Mouse (Mus musculus) intestine, embryonic 16.5 days (tissue): ENCODE results near the gene Nmt1. TPM values are rescaled to one million over a fixed set of nuclear protein-coding genes. Genes with fewer than 3 reads are reported as not detected.

Experiments
- ATAC-seq: fragments of 200-750 bp; cut with Nextera tagmentation; 2 replicates; pipeline ENCODE4 v1.8.0; 2017; ENCODE audit warnings: moderate TSS enrichment, moderate library complexity
- H3K27ac ChIP-seq: fragments of 300-500 bp; sonication (generic); 2 replicates; pipeline ENCODE4 v1.5.1; 2014; ENCODE audit warnings: mild to moderate bottlenecking, low read length
- H3K27me3 ChIP-seq: fragments of 300-500 bp; sonication (generic); replicated peaks from 2 replicates; pipeline ENCODE4 v1.6.1; 2014; ENCODE audit warnings: low read length, control low read depth, mixed read lengths; ENCODE audit not compliant: control insufficient read depth, insufficient read depth
- H3K36me3 ChIP-seq: fragments of 300-500 bp; sonication (generic); 2 replicates; pipeline ENCODE4 v1.6.1; 2014; ENCODE audit warnings: low read length, control low read depth; ENCODE audit not compliant: control insufficient read depth, insufficient read depth
- H3K4me1 ChIP-seq: fragments of 300-500 bp; sonication (generic); 2 replicates; pipeline ENCODE4 v1.6.1; 2014; ENCODE audit warnings: low read length, control low read depth, mixed read lengths; ENCODE audit not compliant: control insufficient read depth, insufficient read depth
- H3K4me2 ChIP-seq: fragments of 300-500 bp; sonication (generic); 2 replicates; pipeline ENCODE4 v1.6.1; 2014; ENCODE audit warnings: low read depth, low read length, control low read depth
- H3K4me3 ChIP-seq: fragments of 300-500 bp; sonication (generic); 2 replicates; pipeline ENCODE4 v1.5.1; 2014; ENCODE audit warnings: mild to moderate bottlenecking, low read length
- H3K9ac ChIP-seq: fragments of 300-500 bp; sonication (generic); 2 replicates; pipeline ENCODE4 v1.6.1; 2014; ENCODE audit warnings: low read depth, low read length
- H3K9me3 ChIP-seq: fragments of 300-500 bp; sonication (generic); 2 replicates; pipeline ENCODE4 v1.6.1; 2016; ENCODE audit warnings: low read length, control low read depth; ENCODE audit not compliant: control insufficient read depth
- WGBS: fragments of 180-500 bp; shearing (Covaris S2); extraction: QIAGEN DNeasy Blood & Tissue Kit; methylation state at CpG from one replicate; pipeline ENCODE4 v1.1.7; 2014; 5-methylcytosine and 5-hydroxymethylcytosine counted together
- polyA plus RNA-seq: library from polyadenylated mRNA; unstranded; fragments of >200 nt; fragmentation: Nextera tagmentation; extraction: Ambion mirVana; gene quantifications from 2 replicates; pipeline ENCODE4 v1.2.1, GENCODE M21; 2015

Gene Nmt1
- polyA plus RNA-seq, 1 experiment from 2014 or later, result 59.6 TPM

DNA sequence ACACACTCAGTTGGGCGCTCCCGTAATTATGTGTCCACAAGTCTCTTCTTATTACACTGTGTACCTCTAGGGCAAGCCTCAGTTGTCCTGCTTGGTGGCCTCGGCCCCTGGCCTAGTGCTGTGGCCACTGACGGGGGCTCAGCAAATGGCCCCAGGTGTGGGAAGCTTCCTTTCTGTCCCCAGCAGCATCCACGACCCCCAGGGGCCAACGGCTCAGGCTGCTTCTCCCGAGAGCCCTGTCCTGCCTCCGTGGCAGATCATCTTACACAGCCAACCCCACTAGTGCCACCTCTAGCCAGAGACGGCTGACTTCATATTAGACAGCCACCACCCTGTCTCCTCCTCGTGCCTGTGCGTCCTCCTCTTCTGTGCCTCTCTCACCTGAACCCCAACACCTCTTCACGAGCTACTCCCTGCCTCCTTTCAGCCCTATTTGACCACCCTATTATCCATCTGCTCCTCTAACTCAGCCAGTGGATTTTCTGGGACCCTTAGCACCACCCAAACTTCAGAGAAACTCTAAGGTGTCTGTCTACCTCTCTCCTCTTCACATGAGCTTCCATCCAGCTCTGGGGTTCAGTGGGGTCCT lies 71.5 kb downstream of the Nmt1 start:
- H3K4me1 ChIP-seq, result peaks cover 45% of the 10 kb centered on the region
- H3K36me3 ChIP-seq, result no peaks in the 10 kb centered on the region
- no peaks in the 10 kb centered on the region for H3K9me3 ChIP-seq
- no peak overlapping the region for H3K4me3 ChIP-seq
- no peak overlapping the region for H3K9ac ChIP-seq
- no peak overlapping the region for H3K4me2 ChIP-seq
- WGBS, result 71% methylated on average over 12 of the region's 12 CpGs
- H3K27ac ChIP-seq, result no peak overlapping the region
- H3K27me3 ChIP-seq, result peaks cover 10% of the 10 kb centered on the region
- ATAC-seq, result no peak

DNA sequence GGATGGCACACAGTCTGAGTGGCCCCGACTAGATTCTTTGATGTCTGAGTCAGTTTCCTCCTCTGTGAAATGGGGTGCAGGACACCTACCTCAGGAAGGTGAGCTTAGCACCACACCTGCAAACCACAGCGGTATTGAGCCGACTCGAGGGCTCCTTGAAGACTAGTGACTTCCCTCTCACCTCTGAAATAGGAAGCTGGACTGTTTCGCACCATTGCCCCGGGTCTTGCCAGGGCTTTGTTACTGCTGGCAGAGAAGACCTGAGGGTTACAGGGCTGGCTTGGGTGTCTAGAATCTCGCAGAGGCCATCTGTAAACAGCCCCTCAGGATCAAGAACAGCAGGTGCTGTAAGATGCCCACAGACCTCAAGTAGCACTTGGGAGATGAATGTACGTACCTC lies 72.4 kb downstream of the Nmt1 start:
- Histone ChIP-seq H3K9ac (no peak overlapping the region), H3K36me3 (no peaks in the 10 kb centered on the region), H3K9me3 (no peaks in the 10 kb centered on the region), H3K4me2 (no peak overlapping the region), H3K27ac (no peak overlapping the region), H3K27me3 (peaks cover 10% of the 10 kb centered on the region), H3K4me3 (no peak overlapping the region), H3K4me1 (peaks cover 46% of the 10 kb centered on the region)
- 73% methylated on average over 8 of the region's 8 CpGs for WGBS
- no peak for ATAC-seq

- peak within 1 kb of the TSS; percentile 65 for H3K4me3 ChIP-seq
- H3K27ac ChIP-seq, result peak within 1 kb of the TSS; percentile 42; the same call in 1 of the 2 replicates
- no peaks in the 10 kb centered on the region for H3K9me3 ChIP-seq
- H3K9ac ChIP-seq, result peak within 1 kb of the TSS; percentile 77
- peak; percentile 39 for ATAC-seq
- WGBS, result under 1% methylated on average over 34 of the region's 34 CpGs
- no peaks in the 10 kb centered on the region for H3K36me3 ChIP-seq
- H3K4me1 ChIP-seq, result peaks cover 46% of the 10 kb centered on the region
- peak within 1 kb of the TSS; percentile 96 for H3K4me2 ChIP-seq
- peaks cover 10% of the 10 kb centered on the region for H3K27me3 ChIP-seq
These were observed 73.5 kb downstream of the Nmt1 start, which contains the start of the genes Plcd3 and Acbd4 for GRCm38 (mm10) chr11:103101481-103101865. TSS of gene Plcd3 (minus strand) at chr11:103101658. TSS of gene Acbd4 (plus strand) at chr11:103101682.

- peak overlapping the region; percentile 77 for H3K9ac ChIP-seq
- H3K9me3 ChIP-seq, result no peaks in the 10 kb centered on the region
- peak overlapping the region; percentile 65 for H3K4me3 ChIP-seq
- H3K27me3 ChIP-seq, result peaks cover 10% of the 10 kb centered on the region
- no peaks in the 10 kb centered on the region for H3K36me3 ChIP-seq
- peaks cover 43% of the 10 kb centered on the region for H3K4me1 ChIP-seq
- H3K4me2 ChIP-seq, result peak overlapping the region; percentile 96
- peak overlapping the region; percentile 42; the same call in 1 of the 2 replicates for H3K27ac ChIP-seq
- peak; percentile 7; the same call in 1 of the 2 replicates for ATAC-seq
- WGBS, result 2% methylated on average over 30 of the region's 30 CpGs
These were observed 74.0 kb downstream of the Nmt1 start for GRCm38 (mm10) chr11:103101866-103102501.

- Histone ChIP-seq H3K27ac (no peak overlapping the region), H3K27me3 (peaks cover 10% of the 10 kb centered on the region)
- ATAC-seq, result peak; percentile 93
These were observed 74.8 kb downstream of the Nmt1 start for GRCm38 (mm10) chr11:103102725-103103349.

GRCm38 (mm10) chr11:103103621-103104020 lies 75.6 kb downstream of the Nmt1 start:
- Histone ChIP-seq H3K4me3 (peak overlapping the region; percentile 65), H3K36me3 (no peaks in the 10 kb centered on the region), H3K27me3 (peaks cover 10% of the 10 kb centered on the region), H3K27ac (no peak overlapping the region), H3K4me1 (peaks cover 31% of the 10 kb centered on the region), H3K9ac (peak overlapping the region; percentile 69), H3K9me3 (no peaks in the 10 kb centered on the region), H3K4me2 (peak overlapping the region; percentile 96)
- no peak for ATAC-seq
- 54% methylated on average over 8 of the region's 8 CpGs for WGBS

More at GRCm38 (mm10) chr11:103102725-103103349, 74.8 kb downstream of the Nmt1 start:
- WGBS, result under 1% methylated on average over 35 of the region's 35 CpGs
- H3K9ac ChIP-seq, result peak overlapping the region; percentile 77
- H3K4me2 ChIP-seq, result peak overlapping the region; percentile 96
- H3K9me3 ChIP-seq, result no peaks in the 10 kb centered on the region
- H3K36me3 ChIP-seq, result no peaks in the 10 kb centered on the region
- H3K4me3 ChIP-seq, result peak overlapping the region; percentile 65
- H3K4me1 ChIP-seq, result peaks cover 34% of the 10 kb centered on the region

DNA sequence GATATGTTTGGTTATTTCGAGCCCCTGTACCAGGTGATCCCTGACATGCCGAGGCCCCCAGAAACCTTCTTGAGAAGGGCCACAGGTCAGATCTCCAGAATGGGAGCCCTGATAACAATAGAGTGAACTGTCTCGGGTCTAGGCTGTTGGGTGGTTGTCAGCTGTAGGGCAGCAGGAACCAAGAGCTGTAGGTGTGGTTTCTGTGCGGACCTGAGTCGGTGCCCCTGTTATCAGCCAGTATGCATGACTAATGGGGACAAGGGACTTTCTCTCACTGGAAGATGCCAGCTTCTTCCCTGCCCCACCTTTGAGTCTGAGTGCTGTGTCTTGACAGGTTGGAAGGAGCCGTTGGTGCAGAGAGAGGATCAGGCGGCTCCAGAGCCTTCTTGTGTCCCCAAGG lies 76.5 kb downstream of the Nmt1 start:
- Histone ChIP-seq H3K4me2 (peak overlapping the region; percentile 31; the same call in 1 of the 2 replicates), H3K36me3 (no peaks in the 10 kb centered on the region), H3K9ac (no peak overlapping the region), H3K9me3 (no peaks in the 10 kb centered on the region), H3K4me1 (peaks cover 31% of the 10 kb centered on the region), H3K4me3 (no peak overlapping the region), H3K27ac (no peak overlapping the region; the same call in 1 of the 2 replicates), H3K27me3 (peaks cover 10% of the 10 kb centered on the region)
- 67% methylated on average over 7 of the region's 7 CpGs for WGBS
- no peak; the same call in 1 of the 2 replicates for ATAC-seq

DNA sequence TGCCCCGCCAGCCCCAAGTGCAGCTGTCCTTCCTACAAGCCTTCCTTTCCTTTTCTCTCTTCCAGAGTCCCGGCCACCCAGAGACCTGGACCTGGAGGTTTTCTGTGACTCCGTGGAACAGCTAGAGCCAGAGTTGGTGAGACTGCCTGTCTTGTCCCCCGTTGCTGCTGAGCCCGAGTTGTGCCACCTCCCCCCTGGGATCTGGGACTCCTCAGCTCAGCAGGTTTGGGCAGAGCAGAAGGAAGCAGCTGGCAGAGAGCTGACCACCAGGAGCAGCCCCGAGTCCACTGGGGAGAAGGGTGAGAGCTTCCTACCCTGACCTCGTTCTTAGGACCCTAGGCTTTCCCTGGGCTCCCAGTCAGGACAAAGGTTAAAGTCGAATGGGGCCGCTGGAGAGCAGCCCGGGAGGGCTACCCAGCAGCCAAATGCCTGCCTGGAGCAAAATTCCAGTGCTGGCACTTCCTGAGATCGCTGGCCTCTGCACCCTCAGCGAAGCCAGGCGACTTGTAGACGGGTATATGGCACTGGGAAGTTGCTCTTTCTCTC lies 77.3 kb downstream of the Nmt1 start:
- Histone ChIP-seq H3K4me3 (0 out of 2 replicates have a peak overlapping the region, but pooled peaks have one; percentile 4), H3K27me3 (peaks cover 10% of the 10 kb centered on the region), H3K9ac (peak overlapping the region; percentile 26), H3K27ac (peak overlapping the region; percentile 36), H3K4me1 (peaks cover 31% of the 10 kb centered on the region), H3K36me3 (no peaks in the 10 kb centered on the region), H3K9me3 (no peaks in the 10 kb centered on the region), H3K4me2 (peak overlapping the region; percentile 31)
- WGBS, result 51% methylated on average over 14 of the region's 14 CpGs
- no peak for ATAC-seq

DNA sequence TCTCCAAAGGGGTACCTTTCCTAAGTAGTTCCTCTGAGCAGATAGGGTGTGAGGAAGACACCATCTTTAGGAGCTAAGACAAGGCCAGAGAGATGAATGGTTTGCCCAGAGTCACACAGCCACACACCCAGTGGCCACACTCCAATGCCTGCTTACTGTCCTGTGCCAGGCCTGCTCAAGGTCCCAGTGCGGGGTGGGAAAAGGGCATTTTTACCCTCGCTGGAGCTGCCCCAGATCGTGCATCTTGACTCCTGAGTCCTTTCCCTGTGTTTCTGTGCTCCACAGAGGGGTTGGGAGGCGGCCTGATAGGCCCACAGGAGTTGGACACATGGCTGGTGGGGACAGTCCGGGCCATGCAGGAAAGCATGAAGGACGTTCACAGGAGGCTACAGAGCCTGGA lies 77.8 kb downstream of the Nmt1 start:
- Histone ChIP-seq H3K4me3 (no peak overlapping the region), H3K9me3 (no peaks in the 10 kb centered on the region), H3K9ac (no peak overlapping the region), H3K4me2 (no peak overlapping the region), H3K4me1 (peaks cover 31% of the 10 kb centered on the region), H3K27ac (no peak overlapping the region), H3K36me3 (no peaks in the 10 kb centered on the region), H3K27me3 (peaks cover 7% of the 10 kb centered on the region)
- 90% methylated on average over 6 of the region's 6 CpGs for WGBS
- no peak for ATAC-seq
